Mouse (Mus musculus): ENCODE measurements around the gene Thrsp. TPM values are rescaled to one million over a fixed set of nuclear protein-coding genes. Genes with fewer than 3 reads are reported as not detected.

Thrsp gene
- polyA plus RNA-seq, 1 experiment from 2014 or later = 5.3 TPM

DNA sequence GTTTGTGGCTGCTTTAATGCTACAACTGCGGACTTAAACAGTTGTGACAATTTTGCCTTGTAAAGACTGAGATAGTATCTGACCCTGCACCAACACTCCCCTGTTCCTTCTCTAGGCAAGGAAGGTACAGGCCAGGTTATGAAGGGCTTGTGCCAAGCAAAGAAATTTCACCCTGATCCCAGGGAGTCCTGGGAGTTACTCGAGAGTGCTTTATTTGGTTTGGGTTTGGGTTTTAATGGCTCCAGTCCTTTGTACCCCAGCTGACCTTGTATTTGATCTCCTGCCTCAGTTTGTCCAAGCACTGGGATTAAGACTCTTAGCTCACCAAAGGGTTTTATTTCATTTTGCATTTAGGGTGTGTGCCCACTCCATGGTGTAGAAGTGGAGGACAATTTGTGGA, 6.4 kb downstream of the Thrsp start:
- no peaks in the 10 kb centered on the region for H3K4me1 ChIP-seq (replicated peaks; ENCODE audit: control insufficient read depth, insufficient read depth, low read length)
- H3K9me3 ChIP-seq (ENCODE audit: control insufficient read depth, low read length) = no peaks in the 10 kb centered on the region
- no peak for ATAC-seq
- H3K4me3 ChIP-seq (replicated peaks; ENCODE audit: low read length) = no peak overlapping the region
- H3K4me2 ChIP-seq (ENCODE audit: low read length) = no peak overlapping the region
- H3K9ac ChIP-seq (replicated peaks; ENCODE audit: low read depth, low read length) = no peak overlapping the region
- WGBS = 93% methylated on average over 2 of the region's 2 CpGs
- peaks cover 16% of the 10 kb centered on the region for H3K36me3 ChIP-seq (ENCODE audit: control insufficient read depth, insufficient read depth)
- H3K27ac ChIP-seq (ENCODE audit: low read length) = no peak overlapping the region
- H3K27me3 ChIP-seq (replicated peaks; ENCODE audit: control insufficient read depth, insufficient read depth, low read length) = no peaks in the 10 kb centered on the region

DNA sequence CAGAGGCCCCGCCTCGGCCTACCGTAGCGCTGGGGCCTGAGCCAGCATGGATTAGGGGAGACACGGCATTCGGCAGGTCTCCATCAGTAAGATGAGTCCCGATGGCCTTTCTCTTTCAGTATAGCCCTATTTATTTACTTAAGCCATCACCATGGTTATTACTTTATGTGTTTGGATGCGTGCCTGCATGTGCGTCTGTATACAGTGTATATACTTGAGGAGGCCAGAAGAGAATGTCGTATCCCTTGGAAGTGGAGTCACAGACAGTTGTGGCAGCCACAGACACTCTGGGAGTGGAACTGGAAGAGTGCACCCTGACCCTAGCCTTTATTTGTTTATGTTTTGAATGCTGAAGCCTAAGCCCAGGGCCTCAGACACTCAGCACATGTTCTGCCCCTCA, 10.4 kb downstream of the Thrsp start:
- peaks cover 16% of the 10 kb centered on the region for H3K36me3 ChIP-seq (ENCODE audit: control insufficient read depth, insufficient read depth)
- H3K4me1 ChIP-seq (replicated peaks; ENCODE audit: control insufficient read depth, insufficient read depth, low read length) = no peaks in the 10 kb centered on the region
- H3K9me3 ChIP-seq (ENCODE audit: control insufficient read depth, low read length) = no peaks in the 10 kb centered on the region
- no peak for ATAC-seq
- no peak overlapping the region for H3K4me2 ChIP-seq (ENCODE audit: low read length)
- WGBS = 83% methylated on average over 10 of the region's 10 CpGs
- no peak overlapping the region for H3K9ac ChIP-seq (replicated peaks; ENCODE audit: low read depth, low read length)
- H3K27me3 ChIP-seq (replicated peaks; ENCODE audit: control insufficient read depth, insufficient read depth, low read length) = no peaks in the 10 kb centered on the region
- H3K4me3 ChIP-seq (replicated peaks; ENCODE audit: low read length) = no peak overlapping the region
- H3K27ac ChIP-seq (ENCODE audit: low read length) = no peak overlapping the region

DNA sequence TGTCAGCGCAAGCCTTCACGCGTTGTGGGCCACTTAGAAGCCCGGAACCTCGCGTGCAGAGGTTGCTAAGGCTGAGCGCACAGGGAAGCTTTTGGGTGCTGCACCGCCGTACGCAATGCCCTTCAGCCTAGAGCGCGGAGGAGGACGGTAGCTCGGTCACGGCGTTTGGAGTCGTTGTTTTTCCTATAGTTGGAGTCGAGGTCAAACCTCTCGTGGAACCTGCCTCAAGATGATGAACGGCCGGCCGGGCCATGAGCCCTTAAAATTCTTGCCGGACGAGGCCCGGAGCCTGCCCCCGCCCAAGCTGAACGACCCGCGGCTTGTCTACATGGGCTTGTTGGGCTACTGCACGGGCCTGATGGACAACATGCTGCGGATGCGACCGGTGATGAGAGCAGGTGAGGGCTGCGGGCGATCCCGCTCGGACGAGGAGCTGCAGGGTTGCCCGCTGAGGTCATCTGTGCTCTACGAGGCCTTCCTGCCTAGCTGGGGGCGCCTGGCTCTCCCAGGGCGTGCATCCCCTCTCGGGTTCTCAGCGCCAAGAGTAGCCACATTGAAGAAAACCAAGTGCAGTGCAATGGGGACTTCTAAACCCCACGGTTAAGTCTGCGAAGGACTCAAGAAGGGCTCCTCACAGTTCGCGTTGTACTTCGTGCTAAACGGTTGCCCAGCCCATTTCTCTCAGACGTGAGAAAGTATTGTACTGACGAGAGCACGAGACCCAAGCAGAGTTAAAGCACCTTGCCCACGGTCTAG, 17.4 kb downstream of the Thrsp start, which contains the start of gene Ndufc2:
TSS of gene Ndufc2 (plus strand) at position 44 of the 756 bp plus-strand sequence.
- peak; percentile 97 for ATAC-seq
- WGBS = under 1% methylated on average over 54 of the region's 54 CpGs

DNA sequence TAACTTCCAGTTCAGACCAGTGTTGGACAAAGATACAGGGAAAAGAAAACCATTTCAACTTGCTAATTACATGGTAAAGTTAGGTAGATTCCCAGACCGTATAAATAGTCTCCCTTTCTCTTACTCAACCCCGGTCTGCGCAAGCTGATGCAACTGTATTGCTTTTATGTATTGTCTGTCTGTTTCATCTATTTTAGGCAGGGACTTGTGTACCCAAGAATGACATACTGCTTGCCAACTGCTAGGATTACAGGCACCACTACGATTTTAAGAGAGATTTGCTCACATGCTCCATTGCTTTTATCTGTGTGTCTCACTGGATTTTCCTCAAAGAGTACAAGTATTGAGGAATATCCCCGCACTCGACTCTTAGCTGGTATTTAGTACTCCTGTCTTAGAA, 18.6 kb downstream of the Thrsp start:
- ATAC-seq = no peak
- Histone ChIP-seq H3K4me1 (replicated peaks; ENCODE audit: control insufficient read depth, insufficient read depth, low read length) (peaks cover 20% of the 10 kb centered on the region), H3K9me3 (ENCODE audit: control insufficient read depth, low read length) (no peaks in the 10 kb centered on the region), H3K27ac (ENCODE audit: low read length) (no peak overlapping the region), H3K4me2 (ENCODE audit: low read length) (no peak overlapping the region), H3K36me3 (ENCODE audit: control insufficient read depth, insufficient read depth) (no peaks in the 10 kb centered on the region), H3K9ac (replicated peaks; ENCODE audit: low read depth, low read length) (no peak overlapping the region), H3K27me3 (replicated peaks; ENCODE audit: control insufficient read depth, insufficient read depth, low read length) (no peaks in the 10 kb centered on the region), H3K4me3 (replicated peaks; ENCODE audit: low read length) (no peak overlapping the region)
- 85% methylated on average over 6 of the region's 6 CpGs for WGBS

More for the DNA sequence above, 17.4 kb downstream of the Thrsp start, which contains the start of gene Ndufc2:
- no peaks in the 10 kb centered on the region for H3K36me3 ChIP-seq (ENCODE audit: control insufficient read depth, insufficient read depth)
- H3K4me3 ChIP-seq (replicated peaks; ENCODE audit: low read length) = peak within 1 kb of the TSS; percentile 97
- H3K9ac ChIP-seq (replicated peaks; ENCODE audit: low read depth, low read length) = peak within 1 kb of the TSS; percentile 99
- no peaks in the 10 kb centered on the region for H3K27me3 ChIP-seq (replicated peaks; ENCODE audit: control insufficient read depth, insufficient read depth, low read length)
- H3K9me3 ChIP-seq (ENCODE audit: control insufficient read depth, low read length) = no peaks in the 10 kb centered on the region
- H3K4me2 ChIP-seq (ENCODE audit: low read length) = peak within 1 kb of the TSS; percentile 80
- H3K4me1 ChIP-seq (replicated peaks; ENCODE audit: control insufficient read depth, insufficient read depth, low read length) = peaks cover 20% of the 10 kb centered on the region
- H3K27ac ChIP-seq (ENCODE audit: low read length) = peak within 1 kb of the TSS; percentile 68

DNA sequence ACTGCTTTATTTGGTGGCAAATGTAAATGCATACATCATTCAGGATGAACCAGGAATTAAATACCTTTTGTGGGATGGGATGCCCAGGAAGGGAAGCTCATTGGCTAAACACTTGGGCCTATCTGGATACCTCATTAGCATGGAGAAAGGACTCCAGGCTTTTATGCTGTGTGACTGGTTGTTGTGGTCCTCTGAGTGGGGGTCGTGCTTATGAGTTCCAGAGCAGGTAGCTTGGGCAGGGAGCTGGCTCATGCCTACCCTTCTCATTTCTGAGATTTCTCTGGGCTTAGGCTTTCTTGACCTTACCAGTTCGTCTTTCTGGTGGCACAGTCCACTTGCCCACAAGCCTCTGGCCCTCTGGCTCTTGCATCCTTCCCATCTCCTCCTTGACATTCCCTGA, 23.2 kb downstream of the Thrsp start:
- H3K36me3 ChIP-seq (ENCODE audit: control insufficient read depth, insufficient read depth) = peaks cover 4% of the 10 kb centered on the region; the same call in 1 of the 2 replicates
- WGBS = 67% methylated on average over 2 of the region's 2 CpGs
- H3K4me3 ChIP-seq (replicated peaks; ENCODE audit: low read length) = no peak overlapping the region
- H3K27me3 ChIP-seq (replicated peaks; ENCODE audit: control insufficient read depth, insufficient read depth, low read length) = no peaks in the 10 kb centered on the region
- no peaks in the 10 kb centered on the region for H3K9me3 ChIP-seq (ENCODE audit: control insufficient read depth, low read length)
- no peak for ATAC-seq
- no peak overlapping the region for H3K27ac ChIP-seq (ENCODE audit: low read length)
- no peak overlapping the region for H3K4me2 ChIP-seq (ENCODE audit: low read length)
- H3K9ac ChIP-seq (replicated peaks; ENCODE audit: low read depth, low read length) = no peak overlapping the region
- H3K4me1 ChIP-seq (replicated peaks; ENCODE audit: control insufficient read depth, insufficient read depth, low read length) = peaks cover 11% of the 10 kb centered on the region

DNA sequence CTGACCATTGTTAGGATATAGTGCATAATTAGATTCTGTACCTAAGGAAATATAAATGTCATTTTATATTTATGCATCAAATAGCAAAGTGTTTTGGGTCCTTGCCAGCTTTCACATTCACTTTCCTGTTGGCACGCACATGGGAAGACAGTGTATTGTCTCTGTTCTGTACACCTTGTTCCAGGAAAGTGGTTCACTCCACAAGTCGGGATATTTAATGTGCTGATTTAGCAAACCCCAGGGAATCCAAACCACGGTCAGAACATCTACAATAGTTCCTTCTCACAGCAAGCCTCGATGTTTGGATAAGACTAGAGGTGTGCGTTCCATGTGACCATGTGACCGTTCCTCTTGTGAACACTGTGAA, 25.5 kb downstream of the Thrsp start:
- peaks cover 17% of the 10 kb centered on the region for H3K4me1 ChIP-seq (replicated peaks; ENCODE audit: control insufficient read depth, insufficient read depth, low read length)
- 38% methylated on average over 6 of the region's 6 CpGs for WGBS
- peak overlapping the region; percentile 49 for H3K27ac ChIP-seq (ENCODE audit: low read length)
- H3K36me3 ChIP-seq (ENCODE audit: control insufficient read depth, insufficient read depth) = peaks cover 4% of the 10 kb centered on the region; the same call in 1 of the 2 replicates
- no peak overlapping the region for H3K4me3 ChIP-seq (replicated peaks; ENCODE audit: low read length)
- no peak overlapping the region for H3K9ac ChIP-seq (replicated peaks; ENCODE audit: low read depth, low read length)
- no peaks in the 10 kb centered on the region for H3K27me3 ChIP-seq (replicated peaks; ENCODE audit: control insufficient read depth, insufficient read depth, low read length)
- no peak overlapping the region for H3K4me2 ChIP-seq (ENCODE audit: low read length)
- no peaks in the 10 kb centered on the region for H3K9me3 ChIP-seq (ENCODE audit: control insufficient read depth, low read length)
- peak; percentile 15 for ATAC-seq

DNA sequence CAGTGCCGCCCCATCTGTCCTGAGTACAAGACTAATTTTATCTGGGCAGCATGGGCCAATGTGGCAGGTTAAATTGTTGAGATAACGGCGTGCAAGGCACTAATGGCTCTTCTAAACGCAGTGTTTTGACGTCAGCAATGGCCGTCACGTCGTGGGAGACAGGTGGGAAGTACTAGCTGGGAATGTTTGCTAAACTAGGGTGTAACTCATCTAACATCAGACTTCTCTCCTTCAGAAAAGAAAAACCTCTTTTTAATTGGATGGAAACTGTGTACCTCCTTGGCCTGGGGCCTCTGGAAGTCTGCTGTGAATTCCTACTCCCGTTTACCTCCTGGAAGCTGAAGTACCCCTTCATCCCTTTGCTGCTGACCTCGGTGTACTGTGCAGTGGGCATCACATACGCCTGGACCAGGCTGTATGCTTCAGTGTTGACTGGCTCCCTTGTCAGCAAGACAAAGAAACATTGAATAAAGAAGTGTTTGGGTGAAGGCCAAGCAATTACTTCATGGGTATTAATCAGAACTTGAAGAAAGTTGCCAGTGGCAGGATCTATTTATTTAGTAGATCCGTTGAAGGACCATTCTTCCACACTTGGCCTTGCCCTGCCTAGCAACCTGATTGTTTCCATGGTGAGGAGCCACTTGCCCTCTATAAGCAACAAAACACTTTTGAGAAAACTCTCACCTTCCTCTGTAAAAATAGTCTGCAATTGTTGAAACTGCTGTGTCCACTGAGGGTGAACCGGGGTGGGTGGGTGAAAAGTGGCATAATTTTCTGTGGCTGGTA, 26.0 kb downstream of the Thrsp start:
- peak; percentile 92 for ATAC-seq
- peak overlapping the region; percentile 49 for H3K27ac ChIP-seq (ENCODE audit: low read length)
- H3K4me2 ChIP-seq (ENCODE audit: low read length) = no peak overlapping the region
- no peaks in the 10 kb centered on the region for H3K27me3 ChIP-seq (replicated peaks; ENCODE audit: control insufficient read depth, insufficient read depth, low read length)
- no peak overlapping the region for H3K9ac ChIP-seq (replicated peaks; ENCODE audit: low read depth, low read length)
- peaks cover 20% of the 10 kb centered on the region for H3K4me1 ChIP-seq (replicated peaks; ENCODE audit: control insufficient read depth, insufficient read depth, low read length)
- no peak overlapping the region for H3K4me3 ChIP-seq (replicated peaks; ENCODE audit: low read length)
- H3K9me3 ChIP-seq (ENCODE audit: control insufficient read depth, low read length) = no peaks in the 10 kb centered on the region
- H3K36me3 ChIP-seq (ENCODE audit: control insufficient read depth, insufficient read depth) = peaks cover 9% of the 10 kb centered on the region; the same call in 1 of the 2 replicates
- WGBS = 18% methylated on average over 13 of the region's 13 CpGs

DNA sequence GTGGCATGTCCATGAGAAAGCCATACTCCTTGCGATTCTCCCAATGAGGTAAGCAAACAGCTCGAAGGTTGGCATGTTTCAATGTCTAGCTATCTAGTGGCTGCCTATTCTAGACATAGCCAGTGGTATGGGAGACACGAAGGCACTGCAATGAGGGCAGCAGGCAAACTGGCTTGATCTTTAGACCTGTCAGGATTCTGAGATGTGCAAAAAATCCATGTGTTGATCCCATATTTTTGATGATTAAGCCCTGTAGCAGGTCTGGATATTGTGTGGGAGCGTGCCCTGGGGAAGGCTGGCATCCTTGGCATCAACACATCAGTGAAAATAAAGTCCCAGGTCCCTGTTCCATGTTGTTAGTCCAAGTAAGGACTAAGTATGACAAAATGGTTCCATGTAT, 29.0 kb downstream of the Thrsp start:
- Histone ChIP-seq H3K9ac (replicated peaks; ENCODE audit: low read depth, low read length) (no peak overlapping the region), H3K27me3 (replicated peaks; ENCODE audit: control insufficient read depth, insufficient read depth, low read length) (no peaks in the 10 kb centered on the region), H3K36me3 (ENCODE audit: control insufficient read depth, insufficient read depth) (peaks cover 15% of the 10 kb centered on the region; the same call in 1 of the 2 replicates), H3K27ac (ENCODE audit: low read length) (no peak overlapping the region), H3K4me1 (replicated peaks; ENCODE audit: control insufficient read depth, insufficient read depth, low read length) (peaks cover 24% of the 10 kb centered on the region), H3K4me3 (replicated peaks; ENCODE audit: low read length) (no peak overlapping the region), H3K4me2 (ENCODE audit: low read length) (no peak overlapping the region), H3K9me3 (ENCODE audit: control insufficient read depth, low read length) (no peaks in the 10 kb centered on the region)
- WGBS = 97% methylated on average over 4 of the region's 4 CpGs
- no peak for ATAC-seq

DNA sequence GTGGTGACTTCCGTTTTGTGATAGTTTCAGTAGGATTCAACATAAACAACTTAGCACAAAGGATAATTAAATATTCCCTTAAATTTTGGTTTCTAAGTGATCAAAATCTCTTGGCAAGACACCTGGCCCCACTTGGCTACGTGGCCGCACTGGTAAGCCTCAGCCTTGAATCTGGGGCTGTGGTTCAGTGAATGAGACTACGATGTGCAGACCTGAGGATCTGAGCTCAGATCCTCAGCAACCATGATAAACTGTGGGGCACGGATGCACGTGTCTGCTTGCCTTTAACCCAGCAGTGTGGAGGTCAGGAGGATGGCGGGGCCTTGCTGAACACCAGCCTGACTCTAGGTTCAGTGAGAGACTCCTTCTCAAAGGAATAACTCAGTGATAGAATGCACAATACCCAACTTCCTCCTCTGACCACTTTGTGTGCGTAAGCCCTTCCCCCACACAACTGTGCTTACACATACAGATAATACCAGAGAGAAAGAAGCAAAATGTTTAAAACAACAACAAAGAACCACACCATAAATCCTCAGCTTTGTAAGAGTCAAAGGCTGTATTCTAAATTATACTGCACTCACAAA, 29.9 kb downstream of the Thrsp start:
- H3K4me1 ChIP-seq (replicated peaks; ENCODE audit: control insufficient read depth, insufficient read depth, low read length) = peaks cover 24% of the 10 kb centered on the region
- no peak overlapping the region for H3K4me2 ChIP-seq (ENCODE audit: low read length)
- H3K9me3 ChIP-seq (ENCODE audit: control insufficient read depth, low read length) = no peaks in the 10 kb centered on the region
- no peak overlapping the region for H3K4me3 ChIP-seq (replicated peaks; ENCODE audit: low read length)
- 80% methylated on average over 8 of the region's 8 CpGs for whole genome bisulfite sequencing
- no peaks in the 10 kb centered on the region for H3K27me3 ChIP-seq (replicated peaks; ENCODE audit: control insufficient read depth, insufficient read depth, low read length)
- peaks cover 15% of the 10 kb centered on the region; the same call in 1 of the 2 replicates for H3K36me3 ChIP-seq (ENCODE audit: control insufficient read depth, insufficient read depth)
- ATAC-seq = no peak
- no peak overlapping the region for H3K9ac ChIP-seq (replicated peaks; ENCODE audit: low read depth, low read length)
- peak overlapping the region; percentile 84 for H3K27ac ChIP-seq (ENCODE audit: low read length)

All from forebrain, embryonic 16.5 days (tissue).